Mouse (Mus musculus) left cerebral cortex, adult 9 months (tissue): ENCODE measurements around the gene Dnmbp.
"Not testable (repeated sequence)": the region's sequence is repeated elsewhere in the genome, so short reads cannot be mapped to it uniquely, and the experiment has no call there.

Experiments
- DNase-seq, 2 experiments: peaks; one replicate each; pipeline ENCODE4 v3.0.0; 2022; ENCODE audit warnings: low spot score in 2 of 2

Dnmbp gene

GRCm38 (mm10) chr19:43939769-43940689, at the start of gene Dnmbp:
TSS of gene Dnmbp (minus strand) at chr19:43940191.
- peak in 1 of 2 experiments; percentile 61 for DNase-seq

GRCm38 (mm10) chr19:43986069-43986794, 46.2 kb upstream of the Dnmbp start, which contains the start of gene Cpn1:
TSS of gene Cpn1 (minus strand) at chr19:43986556.
- DNase-seq, result no peak

GRCm38 (mm10) chr19:43981992-43982391, 42.0 kb upstream of the Dnmbp start:
- no peak for DNase-seq

- no peak for DNase-seq
Observed at GRCm38 (mm10) chr19:43980711-43981110, 40.7 kb upstream of the Dnmbp start.

- no peak for DNase-seq
Observed at GRCm38 (mm10) chr19:43977799-43978198, 37.8 kb upstream of the Dnmbp start.

GRCm38 (mm10) chr19:43976661-43977060, 36.7 kb upstream of the Dnmbp start:
- no peak for DNase-seq

GRCm38 (mm10) chr19:43974221-43974620, 34.2 kb upstream of the Dnmbp start:
- DNase-seq, result peak in 1 of 2 experiments; percentile 14

- no peak for DNase-seq
Observed at GRCm38 (mm10) chr19:43973711-43974110, 33.7 kb upstream of the Dnmbp start.

GRCm38 (mm10) chr19:43972129-43972528, 32.1 kb upstream of the Dnmbp start:
- DNase-seq, result no peak

GRCm38 (mm10) chr19:43968436-43969026, 28.5 kb upstream of the Dnmbp start:
- DNase-seq, result no peak

- DNase-seq, result no peak
Observed at GRCm38 (mm10) chr19:43966481-43966880, 26.5 kb upstream of the Dnmbp start.

- DNase-seq, result no peak
Observed at GRCm38 (mm10) chr19:43965496-43966085, 25.6 kb upstream of the Dnmbp start.

GRCm38 (mm10) chr19:43962795-43963194, 22.8 kb upstream of the Dnmbp start:
- DNase-seq, result no peak

GRCm38 (mm10) chr19:43961185-43961584, 21.2 kb upstream of the Dnmbp start:
- DNase-seq, result no peak

- DNase-seq, result no peak
Observed at GRCm38 (mm10) chr19:43960014-43960413, 20.0 kb upstream of the Dnmbp start.

- peak in 1 of 2 experiments; percentile 68 for DNase-seq
Observed at GRCm38 (mm10) chr19:43959162-43959561, 19.2 kb upstream of the Dnmbp start.

- DNase-seq, result peak; percentile 54 to 72
Observed at GRCm38 (mm10) chr19:43957881-43958280, 17.9 kb upstream of the Dnmbp start.

GRCm38 (mm10) chr19:43957402-43957801, 17.4 kb upstream of the Dnmbp start:
- DNase-seq, result no peak

- no peak for DNase-seq
Observed at GRCm38 (mm10) chr19:43955266-43955665, 15.3 kb upstream of the Dnmbp start.

- no peak for DNase-seq
Observed at GRCm38 (mm10) chr19:43954864-43955263, 14.9 kb upstream of the Dnmbp start.

- not testable (repeated sequence) for DNase-seq
Observed at GRCm38 (mm10) chr19:43952936-43953335, 12.9 kb upstream of the Dnmbp start.
